Mouse (Mus musculus) left cerebral cortex, postnatal 4 days (tissue): Measurements from ENCODE around the gene Kif6. TPM values are rescaled to one million over a fixed set of nuclear protein-coding genes. Genes with fewer than 3 reads are reported as not detected.

Experiments used
- DNase-seq: peaks from one replicate; pipeline ENCODE4 v3.0.0-alpha.2; 2022
- intact Hi-C: fragments of 180-260 bp; cut with DNase I; formaldehyde crosslinking; loops from one replicate; pipeline ENCODE4 v1.15.1; 2025
- total RNA-seq, 2 experiments: library from RNA; stranded (reverse); gene quantifications; 2 replicates each; pipeline ENCODE4 v1.2.3; 2021

Kif6 gene
- total RNA-seq, 2 experiments from 2014 or later, result 1.6 to 2.3 TPM

- no peak for DNase-seq
- intact Hi-C loops, result no loop called here
These were observed 216.8 kb downstream of the Kif6 start for GRCm38 (mm10) chr17:49831745-49832144.

- no peak for DNase-seq
- intact Hi-C loops, result no loop called here
These were observed 219.2 kb downstream of the Kif6 start for GRCm38 (mm10) chr17:49834044-49834545.

- DNase-seq, result no peak
- intact Hi-C loops, result no loop called here
These were observed 222.5 kb downstream of the Kif6 start for GRCm38 (mm10) chr17:49837417-49837816.

- intact Hi-C loops, result no loop called here
- no peak for DNase-seq
These were observed 224.3 kb downstream of the Kif6 start for GRCm38 (mm10) chr17:49839243-49839642.

GRCm38 (mm10) chr17:49851210-49851609 lies 236.3 kb downstream of the Kif6 start:
- intact Hi-C loops, result no loop called here

GRCm38 (mm10) chr17:49852183-49852582 lies 237.2 kb downstream of the Kif6 start:
- intact Hi-C loops, result no loop called here
- no peak for DNase-seq

More at GRCm38 (mm10) chr17:49851210-49851609, 236.3 kb downstream of the Kif6 start:
- no peak for DNase-seq

- intact Hi-C loops, result no loop called here
- no peak for DNase-seq
These were observed 240.8 kb downstream of the Kif6 start for GRCm38 (mm10) chr17:49855785-49856184.

- intact Hi-C loops, result no loop called here
- no peak for DNase-seq
These were observed 245.3 kb downstream of the Kif6 start for GRCm38 (mm10) chr17:49860057-49860816.

- DNase-seq, result peak; percentile 17
- intact Hi-C loops, result no loop called here
These were observed 248.7 kb downstream of the Kif6 start for GRCm38 (mm10) chr17:49863597-49863996.

- intact Hi-C loops, result no loop called here
- DNase-seq, result no peak
These were observed 250.7 kb downstream of the Kif6 start for GRCm38 (mm10) chr17:49865604-49866003.

GRCm38 (mm10) chr17:49866653-49867215 lies 251.8 kb downstream of the Kif6 start:
- no peak for DNase-seq
- intact Hi-C loops, result no loop called here

GRCm38 (mm10) chr17:49867321-49868137 lies 252.6 kb downstream of the Kif6 start:
- no peak for DNase-seq
- intact Hi-C loops, result no loop called here

- DNase-seq, result no peak
- intact Hi-C loops, result no loop called here
These were observed 254.3 kb downstream of the Kif6 start for GRCm38 (mm10) chr17:49869246-49869645.

- DNase-seq, result no peak
- intact Hi-C loops, result no loop called here
These were observed 257.4 kb downstream of the Kif6 start for GRCm38 (mm10) chr17:49872305-49872704.

GRCm38 (mm10) chr17:49874746-49875145 lies 259.8 kb downstream of the Kif6 start:
- intact Hi-C loops, result no loop called here
- no peak for DNase-seq

GRCm38 (mm10) chr17:49875401-49875800 lies 260.5 kb downstream of the Kif6 start:
- no peak for DNase-seq
- intact Hi-C loops, result no loop called here

GRCm38 (mm10) chr17:49875939-49876651 lies 261.2 kb downstream of the Kif6 start:
- intact Hi-C loops, result no loop called here

GRCm38 (mm10) chr17:49880919-49881744 lies 266.2 kb downstream of the Kif6 start:
- intact Hi-C loops, result no loop called here
- DNase-seq, result no peak

More at GRCm38 (mm10) chr17:49875939-49876651, 261.2 kb downstream of the Kif6 start:
- no peak for DNase-seq

- peak; percentile 41 for DNase-seq
- intact Hi-C loops, result no loop called here
These were observed 266.9 kb downstream of the Kif6 start for GRCm38 (mm10) chr17:49881796-49882195.
